Mouse (Mus musculus): ENCODE data around the gene Rad51b. TPM values are rescaled to one million over a fixed set of nuclear protein-coding genes. Genes with fewer than 3 reads are reported as not detected.

The Rad51b gene
- total and polyA plus RNA-seq, 2 experiments from 2014 or later, result 1.4 to 1.8 TPM

DNA sequence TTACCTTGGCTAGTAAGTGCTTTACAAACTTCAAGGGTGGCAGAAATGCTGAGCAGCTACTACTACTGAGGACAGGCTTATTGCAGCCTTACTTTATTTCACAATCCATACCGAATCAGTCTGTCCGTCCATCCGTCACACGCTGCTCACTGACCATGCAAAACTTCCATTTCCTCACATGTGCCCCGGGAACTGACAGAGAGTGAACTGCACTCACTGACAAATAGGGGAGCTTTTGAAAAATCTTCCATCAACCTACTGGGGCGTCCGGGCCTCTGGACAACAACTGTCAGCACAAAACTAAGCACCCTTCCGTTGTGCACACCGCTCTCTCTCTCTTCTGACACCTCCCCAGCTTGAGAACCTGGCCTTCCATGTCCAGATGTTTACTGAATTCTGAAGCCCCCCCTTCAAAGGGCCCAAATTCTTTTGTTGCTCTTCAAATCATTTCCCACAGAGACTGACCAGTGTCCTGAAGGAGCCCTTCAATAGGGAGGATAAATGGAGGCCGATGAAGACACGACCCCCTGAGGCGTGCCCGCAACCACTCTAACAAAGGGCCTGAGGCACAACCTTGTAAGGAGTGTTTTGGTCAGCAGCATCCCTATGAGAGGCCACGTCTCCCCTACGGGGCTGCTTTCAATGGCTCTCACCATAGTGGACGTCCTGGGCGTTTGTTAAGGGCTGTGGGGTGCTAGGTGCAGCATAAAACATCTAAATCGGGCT lies 515.9 kb downstream of the Rad51b start:
- H3K4me2 ChIP-seq (ENCODE audit: low read depth, low read length), result no peak overlapping the region
- H3K9ac ChIP-seq (replicated peaks; ENCODE audit: low read depth, low read length), result no peak overlapping the region
- no peak for ATAC-seq (ENCODE audit: insufficient read depth, low read depth)
- H3K27ac ChIP-seq (ENCODE audit: low read depth), result no peak overlapping the region
- H3K27me3 ChIP-seq (ENCODE audit: control insufficient read depth, insufficient read depth, low read length), result no peaks in the 10 kb centered on the region
- 87% methylated on average over 18 of the region's 18 CpGs for WGBS
- H3K4me1 ChIP-seq (ENCODE audit: control insufficient read depth, insufficient read depth), result 0 out of 2 replicates have a peak, but pooled peaks cover 2% of the 10 kb centered on the region
- no peaks in the 10 kb centered on the region for H3K9me3 ChIP-seq (replicated peaks; ENCODE audit: control insufficient read depth, low read length)
- no peak for DNase-seq (ENCODE audit: low spot score)
- no peak for TF ChIP-seq EP300 (IDR thresholded peaks at IDR 0.05; ENCODE audit: low read depth)
- TF ChIP-seq CTCF (IDR thresholded peaks at IDR 0.05; ENCODE audit: low read depth), result no peak
- no peaks in the 10 kb centered on the region for H3K36me3 ChIP-seq (replicated peaks; ENCODE audit: control insufficient read depth, insufficient read depth, low read length)
- H3K4me3 ChIP-seq (ENCODE audit: low read depth, low read length), result no peak overlapping the region

GRCm38 (mm10) chr12:79813566-79814305 lies 516.7 kb downstream of the Rad51b start:
- no peaks in the 10 kb centered on the region for H3K9me3 ChIP-seq (replicated peaks; ENCODE audit: control insufficient read depth, low read length)
- no peak overlapping the region for H3K4me3 ChIP-seq (ENCODE audit: low read depth, low read length)
- 73% methylated on average over 8 of the region's 8 CpGs for WGBS
- H3K9ac ChIP-seq (replicated peaks; ENCODE audit: low read depth, low read length), result no peak overlapping the region
- no peaks in the 10 kb centered on the region for H3K27me3 ChIP-seq (ENCODE audit: control insufficient read depth, insufficient read depth, low read length)
- no peaks in the 10 kb centered on the region for H3K36me3 ChIP-seq (replicated peaks; ENCODE audit: control insufficient read depth, insufficient read depth, low read length)
- H3K4me1 ChIP-seq (ENCODE audit: control insufficient read depth, insufficient read depth), result 0 out of 2 replicates have a peak, but pooled peaks cover 2% of the 10 kb centered on the region
- ATAC-seq (ENCODE audit: insufficient read depth, low read depth) (no peak), DNase-seq (ENCODE audit: low spot score) (no peak)
- no peak for TF ChIP-seq EP300 (IDR thresholded peaks at IDR 0.05; ENCODE audit: low read depth)
- no peak for TF ChIP-seq CTCF (IDR thresholded peaks at IDR 0.05; ENCODE audit: low read depth)
- no peak overlapping the region for H3K4me2 ChIP-seq (ENCODE audit: low read depth, low read length)
- no peak overlapping the region for H3K27ac ChIP-seq (ENCODE audit: low read depth)

GRCm38 (mm10) chr12:79814312-79815091 lies 517.4 kb downstream of the Rad51b start:
- 0 out of 2 replicates have a peak, but pooled peaks cover 2% of the 10 kb centered on the region for H3K4me1 ChIP-seq (ENCODE audit: control insufficient read depth, insufficient read depth)
- H3K4me2 ChIP-seq (ENCODE audit: low read depth, low read length), result no peak overlapping the region
- H3K9ac ChIP-seq (replicated peaks; ENCODE audit: low read depth, low read length), result no peak overlapping the region
- no peak for ATAC-seq (ENCODE audit: insufficient read depth, low read depth)
- H3K36me3 ChIP-seq (replicated peaks; ENCODE audit: control insufficient read depth, insufficient read depth, low read length), result no peaks in the 10 kb centered on the region
- no peak for DNase-seq (ENCODE audit: low spot score)
- 89% methylated on average over 20 of the region's 20 CpGs for WGBS
- no peak for TF ChIP-seq EP300 (IDR thresholded peaks at IDR 0.05; ENCODE audit: low read depth)
- no peak for TF ChIP-seq CTCF (IDR thresholded peaks at IDR 0.05; ENCODE audit: low read depth)
- H3K9me3 ChIP-seq (replicated peaks; ENCODE audit: control insufficient read depth, low read length), result no peaks in the 10 kb centered on the region
- H3K4me3 ChIP-seq (ENCODE audit: low read depth, low read length), result no peak overlapping the region
- no peak overlapping the region for H3K27ac ChIP-seq (ENCODE audit: low read depth)
- no peaks in the 10 kb centered on the region for H3K27me3 ChIP-seq (ENCODE audit: control insufficient read depth, insufficient read depth, low read length)

DNA sequence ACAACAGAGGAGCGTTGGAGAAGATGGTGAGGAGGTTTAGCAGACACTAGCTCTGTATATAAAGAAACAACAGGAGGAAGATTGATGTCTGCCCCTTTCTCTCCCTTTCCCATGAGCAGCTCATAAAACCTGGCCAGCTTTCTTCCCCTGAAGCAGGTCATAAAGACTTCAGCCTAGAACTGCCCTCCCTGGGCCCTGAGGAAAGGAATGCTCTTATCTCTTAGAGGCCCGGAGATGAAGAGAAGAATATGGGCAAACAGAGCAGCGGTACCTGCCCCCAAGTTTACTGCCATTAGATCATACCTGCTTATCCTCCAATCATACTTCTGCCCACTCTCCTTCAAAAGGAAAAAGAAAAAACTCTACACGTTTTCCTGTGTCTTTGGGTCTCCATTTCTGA lies 519.2 kb downstream of the Rad51b start:
- H3K27me3 ChIP-seq (ENCODE audit: control insufficient read depth, insufficient read depth, low read length), result no peaks in the 10 kb centered on the region
- TF ChIP-seq CTCF (IDR thresholded peaks at IDR 0.05; ENCODE audit: low read depth) (no peak), EP300 (IDR thresholded peaks at IDR 0.05; ENCODE audit: low read depth) (no peak)
- no peak overlapping the region for H3K9ac ChIP-seq (replicated peaks; ENCODE audit: low read depth, low read length)
- no peaks in the 10 kb centered on the region for H3K36me3 ChIP-seq (replicated peaks; ENCODE audit: control insufficient read depth, insufficient read depth, low read length)
- H3K4me2 ChIP-seq (ENCODE audit: low read depth, low read length), result no peak overlapping the region
- ATAC-seq (ENCODE audit: insufficient read depth, low read depth) (no peak), DNase-seq (ENCODE audit: low spot score) (no peak)
- no peaks in the 10 kb centered on the region for H3K9me3 ChIP-seq (replicated peaks; ENCODE audit: control insufficient read depth, low read length)
- 0 out of 2 replicates have a peak, but pooled peaks cover 2% of the 10 kb centered on the region for H3K4me1 ChIP-seq (ENCODE audit: control insufficient read depth, insufficient read depth)
- no peak overlapping the region for H3K27ac ChIP-seq (ENCODE audit: low read depth)
- H3K4me3 ChIP-seq (ENCODE audit: low read depth, low read length), result no peak overlapping the region
- 48% methylated on average over 4 of the region's 4 CpGs for WGBS

DNA sequence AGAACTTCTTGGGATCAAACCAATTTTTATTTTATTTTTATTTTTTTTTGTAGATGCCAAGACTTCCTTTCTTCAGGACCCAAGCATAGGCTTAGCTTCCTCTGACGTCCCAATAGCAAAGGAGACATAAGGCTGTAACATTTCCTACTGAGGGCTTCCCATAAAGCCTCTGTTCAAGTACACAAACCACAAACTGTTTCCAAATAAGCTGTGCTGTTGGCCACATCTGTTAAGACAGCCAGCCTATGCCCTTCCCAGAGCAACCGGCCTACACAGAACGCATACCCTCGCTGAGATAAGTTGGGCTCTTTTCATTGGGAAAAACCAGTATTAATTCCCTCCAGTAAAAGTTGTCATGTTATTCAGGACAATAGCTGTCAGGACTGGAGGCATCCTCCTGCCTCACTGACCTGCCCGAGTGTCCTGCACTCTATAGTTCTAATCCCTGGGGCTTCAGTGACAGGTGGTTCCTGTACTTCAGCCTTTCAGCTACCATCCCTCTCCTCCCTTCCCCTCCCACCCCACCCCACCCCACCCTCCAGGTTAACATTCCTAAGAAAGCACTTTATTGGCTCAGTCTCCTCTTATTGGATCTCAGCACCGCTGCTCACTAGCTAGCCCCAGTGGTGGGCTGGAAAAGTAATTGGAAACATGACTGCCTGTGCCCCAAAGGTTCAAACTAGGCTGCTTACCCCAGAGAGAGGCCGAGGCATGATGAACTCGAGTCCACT lies 523.3 kb downstream of the Rad51b start:
- no peak for DNase-seq (ENCODE audit: low spot score)
- WGBS, result 80% methylated on average over 8 of the region's 8 CpGs
- H3K9me3 ChIP-seq (replicated peaks; ENCODE audit: control insufficient read depth, low read length), result no peaks in the 10 kb centered on the region
- no peaks in the 10 kb centered on the region for H3K27me3 ChIP-seq (ENCODE audit: control insufficient read depth, insufficient read depth, low read length)
- H3K4me2 ChIP-seq (ENCODE audit: low read depth, low read length), result no peak overlapping the region
- H3K9ac ChIP-seq (replicated peaks; ENCODE audit: low read depth, low read length), result no peak overlapping the region
- 0 out of 2 replicates have a peak, but pooled peaks cover 5% of the 10 kb centered on the region for H3K4me1 ChIP-seq (ENCODE audit: control insufficient read depth, insufficient read depth)
- no peak for ATAC-seq (ENCODE audit: insufficient read depth, low read depth)
- no peaks in the 10 kb centered on the region for H3K36me3 ChIP-seq (replicated peaks; ENCODE audit: control insufficient read depth, insufficient read depth, low read length)
- no peak overlapping the region for H3K27ac ChIP-seq (ENCODE audit: low read depth)
- H3K4me3 ChIP-seq (ENCODE audit: low read depth, low read length), result no peak overlapping the region
- no peak for TF ChIP-seq CTCF (IDR thresholded peaks at IDR 0.05; ENCODE audit: low read depth)
- no peak for TF ChIP-seq EP300 (IDR thresholded peaks at IDR 0.05; ENCODE audit: low read depth)
